Mouse (Mus musculus) CD4-positive naive resting alpha-beta T cell, adult 76 days (primary cell): ENCODE results near the gene Lrrc75a. TPM values are rescaled to one million over a fixed set of nuclear protein-coding genes. Genes with fewer than 3 reads are reported as not detected.

Source experiments
- total RNA-seq: library from RNA; stranded (reverse); gene quantifications from one replicate; pipeline ENCODE4 v1.2.4, GENCODE M21; 2023

The Lrrc75a gene
- total RNA-seq, result 0.85 TPM

GRCm38 (mm10) chr11:62647661-62648590 is at the start of gene Lrrc75a:
Gene Lrrc75a (minus strand): TSS chr11:62648523.

GRCm38 (mm10) chr11:62648591-62649391 is 468 bp upstream of the Lrrc75a start, which contains the start of gene Mmgt2:
Gene Mmgt2 (plus strand): TSS chr11:62648664.

GRCm38 (mm10) chr11:62573959-62574702 is 74.2 kb downstream of the Lrrc75a start, which contains the start of gene Trpv2:
Gene Trpv2 (plus strand): TSS chr11:62574486.

Other genes with a start within 250 kb of the Lrrc75a start
- 10.8 TPM for gene Pigl, start 190.1 kb downstream of the Lrrc75a start, total RNA-seq
- 507 TPM for gene Ncor1, start 190.0 kb downstream of the Lrrc75a start, total RNA-seq
- 3.7 TPM for gene Cenpv, start 109.3 kb downstream of the Lrrc75a start, total RNA-seq
- gene Ubb, start 97.4 kb downstream of the Lrrc75a start, total RNA-seq, result 1,521 TPM
- 39.3 TPM for gene Trpv2, start 74.0 kb downstream of the Lrrc75a start, total RNA-seq
- 8.4 TPM for gene Mmgt2, start 141 bp upstream of the Lrrc75a start, total RNA-seq
- gene Zfp287, start 83.4 kb upstream of the Lrrc75a start, total RNA-seq, result 18.2 TPM
- gene Gm10428, start 104.6 kb upstream of the Lrrc75a start, total RNA-seq, result not detected
- gene Zfp286, start 140.9 kb upstream of the Lrrc75a start, total RNA-seq, result 1.9 TPM
- gene Trim16, start 171.7 kb upstream of the Lrrc75a start, total RNA-seq, result 1.1 TPM
- gene Fbxw10, start 198.5 kb upstream of the Lrrc75a start, total RNA-seq, result 3.3 TPM
- gene Tvp23b, start 230.9 kb upstream of the Lrrc75a start, total RNA-seq, result 13.3 TPM